Mouse (Mus musculus) CH12.LX (cell line): Measurements from ENCODE around the gene 4930544D05Rik.

ENCODE experiments used
- CTCF ChIP-seq, 2 experiments: IDR thresholded peaks in 1 of 2; conservative IDR thresholded peaks in 1 of 2; 2 replicates each; pipeline ENCODE4 v1.5.1; 2011 to 2012; ENCODE audit warnings: low read depth in 2 of 2, low read length in 2 of 2, improper control_type of control experiment in 1 of 2, inconsistent platforms in 1 of 2, mild to moderate bottlenecking in 1 of 2, moderate library complexity in 1 of 2
- POLR2A ChIP-seq: IDR thresholded peaks from 2 replicates; pipeline ENCODE4 v1.6.1; 2011; ENCODE audit warnings: low read depth, mild to moderate bottlenecking, improper control_type of control experiment, low read length
- USF1 ChIP-seq: IDR thresholded peaks from 2 replicates; pipeline ENCODE4 v1.6.1; 2014; ENCODE audit warnings: low read depth, mild to moderate bottlenecking, inconsistent platforms, low read length, improper control_type of control experiment
- ZNF384 ChIP-seq: IDR thresholded peaks from 2 replicates; pipeline ENCODE4 v1.6.1; 2012; ENCODE audit warnings: low read depth, low read length, improper control_type of control experiment, inconsistent platforms

DNA sequence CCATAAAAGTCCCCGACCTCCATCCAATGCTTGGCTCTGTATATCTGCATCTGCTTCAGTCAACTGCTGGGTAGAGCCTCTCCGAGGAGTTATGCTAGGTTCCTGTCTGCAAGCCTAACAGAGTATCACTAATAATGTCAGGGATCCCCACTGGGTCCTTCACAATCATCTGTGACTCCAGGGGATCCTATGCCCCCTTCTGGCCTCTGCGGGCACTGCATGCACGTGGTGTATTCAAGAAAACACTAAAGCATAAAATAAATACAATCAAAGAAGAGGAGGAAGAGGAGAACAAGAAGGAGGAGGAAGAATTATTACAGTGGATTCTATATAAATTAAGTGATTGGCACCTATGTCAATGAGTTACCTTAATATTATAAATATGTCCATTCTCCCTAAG is 9.8 kb downstream of the 4930544D05Rik start:
- no peak for TF ChIP-seq POLR2A
- peak; percentile 88 to 90 for TF ChIP-seq CTCF (conservative IDR thresholded peaks at IDR 0.05 in 1 of 2, IDR thresholded peaks at IDR 0.05 in 1 of 2; ENCODE audit: low read depth in 2 of 2, low read length in 2 of 2)
- TF ChIP-seq USF1 = no peak
- TF ChIP-seq ZNF384 = no peak
